Mouse (Mus musculus) ovary, adult 2 months (tissue): Measurements from ENCODE around the gene Cdc42bpb. TPM values are rescaled to one million over a fixed set of nuclear protein-coding genes. Genes with fewer than 3 reads are reported as not detected.

Experiments used
- polyA plus RNA-seq: library from polyadenylated mRNA; depleted of rRNA; stranded (reverse); fragments of >200 nt; gene quantifications from 2 replicates; pipeline ENCODE4 v1.2.3, GENCODE M21; 2012; rRNA removed

The Cdc42bpb gene
- polyA plus RNA-seq = 408 and 436 TPM in 2 replicates

DNA sequence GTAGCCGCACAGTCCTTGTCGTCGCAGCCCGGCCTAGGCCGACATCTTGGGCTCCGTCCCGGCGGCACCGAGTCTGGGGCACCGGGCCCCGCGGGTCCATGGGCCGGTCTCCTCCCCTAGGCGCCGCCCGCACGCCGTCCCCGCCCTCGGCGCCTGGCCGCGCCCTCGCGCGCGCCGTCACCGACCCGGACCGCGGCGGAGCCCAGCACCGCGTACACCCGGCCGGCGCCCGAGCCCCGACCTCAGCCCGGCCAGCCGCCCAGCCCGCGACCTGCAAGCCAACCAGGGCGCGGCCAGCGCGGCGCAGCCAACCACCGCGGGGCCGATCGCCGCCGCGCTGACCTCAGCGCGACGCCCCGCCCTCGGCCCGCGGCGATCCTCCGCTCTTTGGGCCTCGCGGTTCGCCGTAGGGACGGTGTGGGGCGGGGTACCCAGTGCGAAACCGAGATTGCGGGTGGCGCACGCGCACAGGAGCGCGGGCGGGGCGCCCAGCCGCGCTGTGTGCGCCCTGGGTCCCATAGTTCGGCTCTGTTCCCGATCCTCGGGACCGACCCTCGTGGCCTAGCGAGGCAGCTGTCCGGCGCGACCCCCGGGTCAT lies at the start of gene Cdc42bpb:
Gene Cdc42bpb (minus strand): TSS at position 343 of the 598 bp plus-strand sequence.

DNA sequence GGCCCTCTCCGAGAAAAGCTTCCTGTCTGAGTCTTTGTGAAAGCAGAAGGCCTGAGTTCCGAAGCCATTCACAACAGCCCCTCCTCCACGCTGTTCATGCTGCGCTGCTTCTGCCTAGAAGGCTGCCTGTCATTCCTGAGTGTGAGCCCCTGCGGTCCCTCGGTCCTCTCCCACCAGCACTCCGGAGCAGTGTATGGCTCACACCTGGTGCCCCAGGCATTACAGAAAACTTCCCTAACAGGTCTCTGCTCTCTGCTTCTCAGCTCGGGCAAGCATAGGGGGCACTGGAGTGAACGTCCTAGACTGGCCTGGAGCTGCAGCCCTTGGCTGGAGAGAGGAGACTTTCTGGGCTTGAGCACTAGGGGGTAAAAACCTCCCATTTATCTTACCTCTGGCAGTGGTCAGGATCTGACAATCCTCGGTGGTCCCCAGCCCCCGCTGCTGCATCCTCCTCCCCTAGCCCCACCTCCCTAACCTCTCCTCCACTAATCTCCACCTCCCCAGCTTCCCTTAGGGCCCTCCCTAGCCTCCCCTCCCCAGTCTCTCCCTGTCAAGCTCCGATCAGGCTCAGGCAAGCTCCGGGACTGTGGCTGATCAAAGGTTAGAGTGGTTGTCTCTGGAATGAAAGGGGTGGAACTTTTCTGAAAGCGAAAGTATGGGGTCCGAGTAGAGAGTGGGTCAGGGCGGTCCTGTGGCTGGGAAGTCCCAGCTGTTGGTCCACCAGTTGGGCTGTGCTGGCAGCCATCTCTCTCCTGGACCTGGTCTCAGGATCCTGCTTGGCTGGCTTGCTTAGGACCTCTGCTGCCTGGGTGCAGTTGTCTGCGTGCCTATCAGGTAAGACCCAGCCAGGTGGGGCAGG lies 39.6 kb upstream of the Cdc42bpb start, which contains the start of gene Exoc3l4:
Gene Exoc3l4 (plus strand): TSS at position 97 of the 859 bp plus-strand sequence.

GRCm38 (mm10) chr12:111406622-111407021 lies 29.1 kb upstream of the Cdc42bpb start, which contains the start of gene Lbhd2:
Gene Lbhd2, plus strand, starts transcription at chr12:111406809.

GRCm38 (mm10) chr12:111270629-111271277 lies 106.8 kb downstream of the Cdc42bpb start, which contains the start of gene Amn:
Gene Amn, plus strand, starts transcription at chr12:111271095.

Other genes starting within 250 kb of the Cdc42bpb start
- gene Traf3, start 211.3 kb downstream of the Cdc42bpb start, polyA plus RNA-seq = 22.4 and 23.1 TPM in 2 replicates
- not detected in 2 replicates for gene 4930595D18Rik, start 193.2 kb downstream of the Cdc42bpb start, polyA plus RNA-seq
- 2.4 and 3.2 TPM in 2 replicates for gene Amn, start 106.6 kb downstream of the Cdc42bpb start, polyA plus RNA-seq
- gene Lbhd2, start 29.1 kb upstream of the Cdc42bpb start, polyA plus RNA-seq = 0.73 and 0.99 TPM in 2 replicates
- 38.1 and 39.5 TPM in 2 replicates for gene Exoc3l4, start 39.3 kb upstream of the Cdc42bpb start, polyA plus RNA-seq
- gene Tnfaip2, start 64.8 kb upstream of the Cdc42bpb start, polyA plus RNA-seq = 31.6 and 33.1 TPM in 2 replicates
- gene Gm266, start 108.1 kb upstream of the Cdc42bpb start, polyA plus RNA-seq = 17.8 and 26.1 TPM in 2 replicates
- gene Eif5, start 160.3 kb upstream of the Cdc42bpb start, polyA plus RNA-seq = 68.4 and 144 TPM in 2 replicates
- gene Mark3, start 196.8 kb upstream of the Cdc42bpb start, polyA plus RNA-seq = 37.1 and 48.7 TPM in 2 replicates